Mouse (Mus musculus) lung, adult 2 months (tissue): ENCODE results near the gene 1190005I06Rik.

ENCODE experiments used
- CTCF ChIP-seq: fragments of 200-500 bp; IDR thresholded peaks from 2 replicates; pipeline ENCODE4 v1.5.1; 2011; ENCODE audit warnings: mild to moderate bottlenecking, low read length, control low read depth; ENCODE audit not compliant: insufficient read depth
- POLR2A ChIP-seq: fragments of 200-500 bp; IDR thresholded peaks from 2 replicates; pipeline ENCODE4 v1.6.1; 2011; ENCODE audit warnings: low read depth, mild to moderate bottlenecking, control low read depth, low read length, borderline replicate concordance; ENCODE audit errors: extremely low read depth

DNA sequence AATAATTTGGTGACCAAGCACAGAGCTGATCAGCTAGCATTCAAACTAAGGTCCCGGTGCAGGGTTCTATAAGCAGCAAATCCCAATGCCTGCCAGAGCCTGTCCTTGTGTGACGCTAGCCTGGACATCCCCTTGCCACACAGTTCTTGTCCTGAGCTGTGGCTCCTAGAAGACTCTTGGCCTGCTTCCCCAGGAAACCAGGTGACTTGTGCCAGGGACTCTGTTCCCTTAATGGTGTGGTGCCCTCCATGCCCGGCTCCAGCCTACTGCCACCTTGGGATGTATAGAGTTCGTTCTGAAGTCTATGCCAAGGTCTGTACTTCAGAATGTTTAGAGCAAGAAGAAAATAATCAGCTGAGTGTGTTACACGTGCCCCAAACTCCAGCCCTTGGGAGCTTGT lies 39.1 kb upstream of the 1190005I06Rik start:
- no peak for TF ChIP-seq CTCF
- TF ChIP-seq POLR2A, result no peak
